Mouse (Mus musculus) cerebellum, adult 11-12 months (tissue): Measurements from ENCODE around the gene Ptpn12.
"Not testable (repeated sequence)": the region's sequence is repeated elsewhere in the genome, so short reads cannot be mapped to it uniquely, and the experiment has no call there.

Experiments used
- DNase-seq: peaks from one replicate; pipeline ENCODE4 v3.0.0; 2022

The Ptpn12 gene

DNA sequence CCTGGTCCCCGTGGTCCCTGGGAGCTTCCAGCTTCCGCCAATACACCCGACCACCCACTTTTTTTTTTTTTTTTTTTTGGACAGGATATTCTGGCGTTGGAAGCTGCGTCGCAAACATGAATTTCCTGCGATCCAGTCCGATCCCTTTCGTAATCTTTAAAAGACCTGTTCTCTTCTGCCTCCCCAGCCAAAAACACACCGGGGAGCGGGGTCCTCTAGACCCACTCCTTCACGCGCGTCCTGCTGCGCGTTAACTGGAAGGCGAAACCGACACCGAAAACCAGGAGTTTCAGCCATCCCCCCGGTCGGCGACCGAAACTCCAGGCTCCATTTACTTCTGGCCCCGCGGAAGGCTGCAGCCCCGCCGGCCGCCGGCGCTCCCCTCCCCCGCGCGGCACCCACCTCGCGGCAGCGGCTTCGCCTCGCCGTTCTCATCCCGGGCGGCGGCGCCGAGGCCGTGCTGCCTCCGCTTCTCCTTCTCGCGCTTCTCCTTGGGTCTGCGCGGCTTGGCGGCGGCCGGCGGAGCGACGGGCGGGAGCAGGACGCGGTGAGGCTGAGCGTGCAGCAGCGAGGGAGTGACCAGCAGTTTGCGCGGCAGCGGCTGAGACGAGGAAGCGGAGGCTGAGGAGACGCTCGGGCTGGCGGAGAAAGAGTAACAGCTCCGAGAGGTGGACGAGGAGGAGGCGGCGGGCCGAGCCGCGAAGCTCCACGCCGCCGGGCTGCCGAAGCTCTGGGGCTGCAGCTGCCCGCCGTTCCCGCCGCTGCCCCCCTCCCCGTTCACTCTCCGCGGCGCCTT lies 104.7 kb downstream of the Ptpn12 start:
- no peak for DNase-seq

- no peak for DNase-seq
Observed at GRCm38 (mm10) chr5:20950516-20950854, 105.2 kb downstream of the Ptpn12 start.

- DNase-seq, result no peak
Observed at GRCm38 (mm10) chr5:20950093-20950492, 105.6 kb downstream of the Ptpn12 start.

GRCm38 (mm10) chr5:20946906-20947305 lies 108.8 kb downstream of the Ptpn12 start:
- DNase-seq, result peak; percentile 47

GRCm38 (mm10) chr5:20944961-20945748 lies 110.6 kb downstream of the Ptpn12 start:
- no peak for DNase-seq

DNA sequence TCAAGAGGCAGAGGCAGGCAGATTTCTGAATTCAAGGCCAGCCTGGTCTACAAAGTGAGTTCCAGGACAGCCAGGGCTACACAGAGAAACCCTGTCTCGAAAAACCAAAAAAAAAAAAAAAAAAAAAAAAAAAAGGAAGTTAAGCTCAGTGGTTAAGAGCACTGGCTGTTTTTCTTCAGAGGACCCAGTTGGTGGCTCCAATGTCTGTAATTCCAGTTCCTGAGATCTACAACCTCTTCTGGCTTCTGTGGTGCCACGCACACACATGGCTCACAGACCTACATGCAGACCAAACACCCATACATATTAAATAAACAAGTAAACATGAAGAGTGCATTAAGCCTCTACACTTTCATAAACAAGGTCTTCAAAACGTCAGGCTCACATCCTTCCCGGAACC lies 111.9 kb downstream of the Ptpn12 start:
- not testable (repeated sequence) for DNase-seq

DNA sequence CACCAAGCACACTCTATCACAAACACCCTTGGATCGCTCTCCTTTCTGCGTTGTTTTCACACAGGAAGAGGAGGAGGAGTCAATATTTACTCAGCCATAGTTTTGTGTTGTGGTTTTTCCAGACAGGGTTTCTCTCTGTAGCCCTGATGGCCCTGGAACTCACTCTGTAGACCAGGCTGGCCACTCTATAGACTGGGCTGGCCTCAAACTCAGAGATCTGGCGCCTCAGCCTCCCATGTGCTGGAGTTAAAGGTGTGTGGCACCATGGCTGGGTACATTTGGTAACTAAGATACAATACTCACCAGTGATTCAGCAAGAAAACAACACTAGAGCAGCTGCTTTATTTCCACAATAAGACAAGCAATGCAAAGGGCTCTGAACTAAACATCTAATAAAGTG lies 113.2 kb downstream of the Ptpn12 start:
- no peak for DNase-seq

- peak; percentile 71 for DNase-seq
Observed at GRCm38 (mm10) chr5:20941205-20941604, 114.5 kb downstream of the Ptpn12 start.

- DNase-seq, result peak; percentile 54
Observed at GRCm38 (mm10) chr5:20940696-20941095, 115.0 kb downstream of the Ptpn12 start.

DNA sequence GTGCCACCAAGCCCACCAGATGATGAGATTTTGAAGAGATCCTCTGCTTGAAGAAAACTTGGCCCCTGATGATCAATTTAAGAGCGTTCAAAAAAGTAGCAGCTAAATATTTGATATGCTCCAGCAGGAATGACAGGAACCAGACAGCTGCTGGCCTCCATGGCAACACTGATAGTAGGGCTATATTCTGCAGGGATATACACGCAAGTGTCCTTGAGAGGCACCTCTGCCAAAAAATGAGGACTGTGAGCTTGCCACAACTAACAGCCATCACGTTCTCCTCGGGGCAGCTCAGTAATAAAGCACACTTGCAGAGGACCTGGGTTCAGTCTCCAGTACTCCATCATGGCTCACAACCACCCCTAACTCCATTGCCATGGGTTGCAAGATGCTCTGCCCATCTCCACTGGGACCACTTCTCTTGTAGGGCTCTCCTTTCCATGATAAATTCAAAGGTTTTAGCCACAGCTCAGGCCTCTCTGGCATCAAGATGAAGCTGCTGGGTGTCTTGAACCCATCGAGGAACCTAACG lies 115.6 kb downstream of the Ptpn12 start:
- DNase-seq, result no peak

GRCm38 (mm10) chr5:20938523-20938922 lies 117.2 kb downstream of the Ptpn12 start:
- DNase-seq, result no peak
